In genomic region chr4:128429591-128429990, GRCm38 (mm10) we compare ENCODE assay signal across 19 mouse cellular contexts.
DNase-seq lines count a peak whose midpoint lies in the region; ATAC-seq and TF ChIP-seq lines count a peak whose summit lies in the region.
"Had no signal": no experiment of that assay in that cellular context is flagged by ENCODE, and none has a peak within 500 bp of the region (broad histone marks: within the 10 kb centered on the region; RNA-seq: fewer than 3 reads in every experiment).

No protein-coding gene starts in this region.

- no peak for TF ChIP-seq CTCF in midbrain, postnatal 0 days (IDR thresholded peaks at IDR 0.05)
- TF ChIP-seq CTCF in heart, postnatal 0 days (IDR thresholded peaks at IDR 0.05; ENCODE audit: low read depth), result no peak

- ATAC-seq in midbrain, embryonic 16.5 days, result no peak
- no peak for ATAC-seq in midbrain, postnatal 0 days (ENCODE audit: low FRiP score)
- ATAC-seq in heart, postnatal 0 days (ENCODE audit: insufficient read depth, low read depth), result no peak
- ATAC-seq: Patski had no signal

- H3K4me2 ChIP-seq in midbrain, embryonic 16.5 days (ENCODE audit: low read length), result no peak overlapping the region
- H3K4me2 ChIP-seq in midbrain, postnatal 0 days (ENCODE audit: low read depth, low read length, poor library complexity, severe bottlenecking), result no peak overlapping the region
- H3K4me2 ChIP-seq in heart, postnatal 0 days (ENCODE audit: low read depth, low read length), result peak overlapping the region; percentile 49; the same call in 1 of the 2 replicates
- H3K4me2 ChIP-seq: embryonic facial prominence, embryonic 15.5 days had no signal

- no peak overlapping the region for H3K4me3 ChIP-seq in midbrain, embryonic 16.5 days (ENCODE audit: low read depth, low read length)
- H3K4me3 ChIP-seq in midbrain, postnatal 0 days (ENCODE audit: low read depth, low read length), result no peak overlapping the region
- H3K4me3 ChIP-seq in heart, postnatal 0 days (ENCODE audit: low read depth, low read length), result no peak overlapping the region
- H3K4me3 ChIP-seq: embryonic facial prominence, embryonic 15.5 days had no signal

- peak; percentile 3 for DNase-seq in heart, adult 8-10 months (ENCODE audit: low spot score)
- no peak for DNase-seq in heart, postnatal 25 days (ENCODE audit: low spot score)
- DNase-seq in midbrain, postnatal 0 days (ENCODE audit: low spot score), result no peak
- no peak for DNase-seq in heart, postnatal 0 days (ENCODE audit: low spot score)
- DNase-seq in urinary bladder, adult 18-20 months (ENCODE audit: low spot score in 2 of 2), result no peak
- DNase-seq in adipocyte (ENCODE audit: low spot score), result no peak
- DNase-seq: adrenal gland, adult 2 months; B cell, adult 2 months; cerebellum, adult 11 months; cerebellum, adult 9-11 months; gastrocnemius, postnatal 36 days; kidney, adult 2 months; kidney, postnatal 10 days; thymus, postnatal 25 days had no signal

- no peaks in the 10 kb centered on the region for H3K27me3 ChIP-seq in midbrain, embryonic 16.5 days (ENCODE audit: control insufficient read depth, insufficient read depth, low read depth, low read length)
- H3K27me3 ChIP-seq in midbrain, postnatal 0 days (ENCODE audit: insufficient read depth, low read length), result no peaks in the 10 kb centered on the region
- no peaks in the 10 kb centered on the region for H3K27me3 ChIP-seq in heart, postnatal 0 days (ENCODE audit: control insufficient read depth, insufficient read depth, low read length)
- H3K27me3 ChIP-seq: embryonic facial prominence, embryonic 15.5 days; Patski had no signal

- peaks cover 18% of the 10 kb centered on the region for H3K4me1 ChIP-seq in midbrain, embryonic 16.5 days (ENCODE audit: control insufficient read depth, insufficient read depth, low read length)
- peaks cover 4% of the 10 kb centered on the region; the same call in 1 of the 2 replicates for H3K4me1 ChIP-seq in midbrain, postnatal 0 days (ENCODE audit: insufficient read depth, low read length)
- H3K4me1 ChIP-seq in heart, postnatal 0 days (ENCODE audit: control insufficient read depth, insufficient read depth), result no peaks in the 10 kb centered on the region
- H3K4me1 ChIP-seq: embryonic facial prominence, embryonic 15.5 days had no signal

- H3K9me3 ChIP-seq in midbrain, embryonic 16.5 days (replicated peaks; ENCODE audit: control insufficient read depth, low read length, poor library complexity, severe bottlenecking), result no peaks in the 10 kb centered on the region
- H3K9me3 ChIP-seq in midbrain, postnatal 0 days (ENCODE audit: low read length), result no peaks in the 10 kb centered on the region
- peaks cover 6% of the 10 kb centered on the region; the same call in 1 of the 2 replicates for H3K9me3 ChIP-seq in heart, postnatal 0 days (replicated peaks; ENCODE audit: control insufficient read depth, low read length)
- H3K9me3 ChIP-seq: embryonic facial prominence, embryonic 15.5 days had no signal

- intact Hi-C loops in heart, postnatal 25 days (cut with DNase I), result no loop called here

- H3K27ac ChIP-seq in midbrain, embryonic 16.5 days (ENCODE audit: low read length), result peak overlapping the region; percentile 29; the same call in 1 of the 2 replicates
- no peak overlapping the region for H3K27ac ChIP-seq in midbrain, postnatal 0 days (ENCODE audit: low read depth, low read length)
- no peak overlapping the region for H3K27ac ChIP-seq in heart, postnatal 0 days (ENCODE audit: low read depth)
- H3K27ac ChIP-seq: embryonic facial prominence, embryonic 15.5 days; macrophage had no signal

- no peak overlapping the region for H3K9ac ChIP-seq in midbrain, embryonic 16.5 days (ENCODE audit: low read depth, low read length)
- no peak overlapping the region for H3K9ac ChIP-seq in midbrain, postnatal 0 days (replicated peaks; ENCODE audit: low read length, poor library complexity, severe bottlenecking)
- H3K9ac ChIP-seq in heart, postnatal 0 days (replicated peaks; ENCODE audit: low read depth, low read length), result no peak overlapping the region
- H3K9ac ChIP-seq: embryonic facial prominence, embryonic 15.5 days had no signal

- no peaks in the 10 kb centered on the region for H3K36me3 ChIP-seq in midbrain, embryonic 16.5 days (ENCODE audit: control insufficient read depth, insufficient read depth, low read length)
- H3K36me3 ChIP-seq in midbrain, postnatal 0 days (ENCODE audit: insufficient read depth, low read length), result peaks cover 6% of the 10 kb centered on the region
- H3K36me3 ChIP-seq in heart, postnatal 0 days (replicated peaks; ENCODE audit: control insufficient read depth, insufficient read depth, low read length), result no peaks in the 10 kb centered on the region
- H3K36me3 ChIP-seq: embryonic facial prominence, embryonic 15.5 days; G1E had no signal

- TF ChIP-seq EP300 in heart, postnatal 0 days (IDR thresholded peaks at IDR 0.05; ENCODE audit: low read depth), result no peak

- 70% methylated on average over 8 of the region's 8 CpGs for WGBS in midbrain, embryonic 16.5 days
- 66% methylated on average over 8 of the region's 8 CpGs for WGBS in midbrain, postnatal 0 days
- WGBS in heart, postnatal 0 days, result 72% methylated on average over 8 of the region's 8 CpGs
